Mouse (Mus musculus): ENCODE measurements around the gene Osbp. TPM values are rescaled to one million over a fixed set of nuclear protein-coding genes. Genes with fewer than 3 reads are reported as not detected.

Gene Osbp
- polyA plus RNA-seq, 1 experiment: 23.1 TPM

DNA sequence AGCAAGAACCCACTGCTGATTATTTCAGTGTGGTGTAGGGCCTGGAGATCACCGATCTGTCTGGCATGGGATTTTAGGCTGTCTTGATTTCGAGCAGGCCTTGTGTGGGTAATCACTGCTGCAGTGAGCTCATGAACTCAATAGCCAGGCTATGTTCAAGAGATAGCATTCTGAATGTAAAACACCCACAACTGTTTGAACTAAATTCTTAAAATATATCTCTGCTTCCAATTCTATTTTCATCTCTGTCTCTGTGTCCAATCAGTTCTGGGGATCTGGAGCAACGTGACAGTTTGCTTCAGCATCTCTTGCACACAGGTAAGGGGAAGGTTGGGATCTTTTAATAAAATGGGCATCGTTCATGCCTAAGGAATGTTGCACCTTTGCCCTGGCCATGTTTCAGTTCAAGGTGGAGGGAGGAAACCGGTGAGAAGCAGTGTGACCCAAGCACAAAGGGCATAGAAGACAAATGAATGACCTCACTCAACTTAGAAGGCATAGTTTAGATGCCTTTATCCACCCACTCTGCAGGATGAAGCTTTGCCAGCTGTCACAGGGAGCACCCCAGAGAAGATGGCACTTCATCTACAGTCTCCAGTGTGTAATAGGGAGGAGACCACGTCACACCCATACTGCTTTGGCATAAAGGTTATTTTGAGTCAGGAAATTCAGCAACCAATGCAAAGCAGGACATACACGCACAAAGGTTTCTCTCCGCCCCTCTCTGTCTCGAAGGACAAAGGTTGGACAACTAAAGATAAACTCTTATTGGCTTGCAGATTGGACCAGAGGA lies 38.7 kb downstream of the Osbp start:
- TF ChIP-seq REST (IDR thresholded peaks at IDR 0.05; ENCODE audit: insufficient read depth, insufficient read length) (no peak), CEBPB (IDR thresholded peaks at IDR 0.05; ENCODE audit: insufficient read depth, poor library complexity, severe bottlenecking) (no peak), MAX (IDR thresholded peaks at IDR 0.05; ENCODE audit: low read depth) (no peak), SRF (IDR thresholded peaks at IDR 0.05; ENCODE audit: control insufficient read depth, insufficient read length, low read depth) (no peak), E2F4 (IDR thresholded peaks at IDR 0.05; ENCODE audit: insufficient read depth) (no peak), USF1 (IDR thresholded peaks at IDR 0.05; ENCODE audit: low read depth) (no peak), POLR2A (IDR thresholded peaks at IDR 0.05; ENCODE audit: insufficient read length, low read depth) (no peak), POLR2AphosphoS2 (IDR thresholded peaks at IDR 0.05; ENCODE audit: insufficient read length, low read depth) (no peak), MYOG (IDR thresholded peaks at IDR 0.05; ENCODE audit: control insufficient read depth in 1 of 3, insufficient read depth in 1 of 3, insufficient read length in 2 of 3, low read depth in 2 of 3) (peak in 2 of 3 experiments; percentile 35 to 50), TCF3 (IDR thresholded peaks at IDR 0.05; ENCODE audit: insufficient read length, low read depth) (no peak), MYOD1 (IDR thresholded peaks at IDR 0.05; ENCODE audit: control insufficient read depth in 1 of 3, insufficient read length in 2 of 3, low read depth in 2 of 3) (peak; percentile 25 to 75 (median 54)), TCF12 (IDR thresholded peaks at IDR 0.05; ENCODE audit: insufficient read depth, poor library complexity, severe bottlenecking) (no peak)
- Histone ChIP-seq H3K4me3 (peak overlapping the region; percentile 40), H3K79me2 (ENCODE audit: control insufficient read depth, insufficient read depth) (no peaks in the 10 kb centered on the region), H3K4me2 (ENCODE audit: low read depth) (peak overlapping the region; percentile 80), H3K36me3 (ENCODE audit: control insufficient read depth, insufficient read depth) (no peaks in the 10 kb centered on the region), H3ac (ENCODE audit: control insufficient read depth, insufficient read length) (no peak overlapping the region), H3K27me3 (ENCODE audit: control insufficient read depth, insufficient read depth, insufficient read length) (no peaks in the 10 kb centered on the region)

DNA sequence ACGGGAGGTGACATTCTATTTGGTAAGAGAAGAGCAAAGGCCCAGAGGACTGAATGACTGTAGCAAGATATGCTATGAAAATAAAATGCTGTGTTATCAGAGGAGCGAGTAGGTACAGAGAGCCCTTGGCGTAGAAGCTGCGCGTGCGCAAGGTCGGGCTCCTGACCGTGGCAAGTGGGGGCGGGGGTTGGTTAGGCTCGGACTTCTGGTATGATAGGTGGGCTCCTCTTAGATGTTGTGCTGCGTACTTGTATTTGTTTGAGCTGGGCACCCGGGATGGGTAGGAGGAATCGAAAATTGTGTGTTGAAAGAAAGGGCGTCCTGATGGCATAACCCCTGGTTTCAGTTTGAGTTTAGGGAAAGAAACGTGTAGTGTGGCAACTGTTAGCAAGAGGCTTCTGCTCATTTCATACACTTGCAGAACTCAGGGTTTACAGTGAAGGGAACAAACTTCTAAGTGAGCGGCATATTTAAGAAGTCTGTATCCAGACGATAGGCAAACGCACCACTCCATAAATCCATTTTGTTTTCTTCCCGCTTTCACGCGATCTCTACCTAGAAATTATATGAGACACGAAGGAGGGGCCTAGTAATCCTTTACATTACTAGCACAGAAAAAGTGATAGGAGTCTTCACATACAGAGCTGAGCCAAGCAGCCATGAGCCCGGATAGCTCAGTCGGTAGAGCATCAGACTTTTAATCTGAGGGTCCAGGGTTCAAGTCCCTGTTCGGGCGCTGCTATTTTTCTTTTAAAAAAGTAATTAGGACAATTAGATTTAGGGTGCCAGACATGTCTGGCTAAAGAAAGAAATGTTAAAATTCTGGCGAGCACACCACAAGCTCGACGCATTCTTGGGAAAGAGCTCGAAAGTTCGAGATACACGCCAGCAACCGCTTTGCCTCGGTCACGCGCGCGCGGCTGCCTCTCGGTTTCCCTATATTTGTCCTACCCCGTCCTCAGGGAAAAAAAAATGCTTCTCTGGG lies 39.9 kb downstream of the Osbp start:
- TF ChIP-seq USF1 (IDR thresholded peaks at IDR 0.05; ENCODE audit: low read depth) (no peak), POLR2A (IDR thresholded peaks at IDR 0.05; ENCODE audit: insufficient read length, low read depth) (peak; percentile 46), POLR2AphosphoS2 (IDR thresholded peaks at IDR 0.05; ENCODE audit: insufficient read length, low read depth) (peak; percentile 53)
- Histone ChIP-seq H3K79me2 (ENCODE audit: control insufficient read depth, insufficient read depth) (no peaks in the 10 kb centered on the region), H3K36me3 (ENCODE audit: control insufficient read depth, insufficient read depth) (no peaks in the 10 kb centered on the region), H3ac (ENCODE audit: control insufficient read depth, insufficient read length) (no peak overlapping the region), H3K27me3 (ENCODE audit: control insufficient read depth, insufficient read depth, insufficient read length) (no peaks in the 10 kb centered on the region), H3K4me2 (ENCODE audit: low read depth) (peak overlapping the region; percentile 80), H3K4me3 (peak overlapping the region; percentile 40)

DNA sequence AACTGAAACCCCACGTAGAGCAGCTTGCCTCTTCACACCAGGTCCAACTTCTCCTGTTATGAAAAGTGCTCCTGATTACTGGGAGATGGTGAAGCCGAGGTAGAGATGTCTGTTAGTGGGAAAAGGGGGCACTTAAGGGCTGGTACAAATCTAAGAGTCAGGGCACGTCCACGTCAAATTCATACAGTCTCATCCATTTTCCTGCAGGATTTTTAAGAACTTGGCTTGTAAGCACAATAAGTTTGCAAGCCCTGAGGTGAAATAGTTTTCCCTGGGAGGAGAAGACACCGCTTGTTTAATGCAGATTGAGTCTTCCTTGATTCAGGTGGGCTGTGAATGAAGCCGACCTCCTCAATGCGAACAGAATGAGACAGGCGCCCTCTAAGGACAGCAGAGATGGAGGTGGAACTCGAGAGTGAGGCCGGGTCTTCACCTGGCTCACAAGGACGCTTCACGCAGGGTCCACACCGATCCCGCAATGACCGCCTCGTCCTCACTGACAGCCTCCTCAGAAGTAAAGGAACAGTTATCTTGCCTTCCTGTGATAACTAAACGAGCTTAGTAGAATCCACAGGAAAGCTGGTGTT lies 40.7 kb downstream of the Osbp start:
- no peak for TF ChIP-seq TCF3 (IDR thresholded peaks at IDR 0.05; ENCODE audit: insufficient read length, low read depth)
- no peak for TF ChIP-seq MYOG (IDR thresholded peaks at IDR 0.05; ENCODE audit: control insufficient read depth in 1 of 3, insufficient read depth in 1 of 3, insufficient read length in 2 of 3, low read depth in 2 of 3)
- no peak for TF ChIP-seq MYOD1 (IDR thresholded peaks at IDR 0.05; ENCODE audit: control insufficient read depth in 1 of 3, insufficient read length in 2 of 3, low read depth in 2 of 3)
- TF ChIP-seq MAX (IDR thresholded peaks at IDR 0.05; ENCODE audit: low read depth): no peak
- no peak for TF ChIP-seq REST (IDR thresholded peaks at IDR 0.05; ENCODE audit: insufficient read depth, insufficient read length)
- no peak for TF ChIP-seq POLR2AphosphoS2 (IDR thresholded peaks at IDR 0.05; ENCODE audit: insufficient read length, low read depth)
- no peak for TF ChIP-seq SRF (IDR thresholded peaks at IDR 0.05; ENCODE audit: control insufficient read depth, insufficient read length, low read depth)
- no peak for TF ChIP-seq TCF12 (IDR thresholded peaks at IDR 0.05; ENCODE audit: insufficient read depth, poor library complexity, severe bottlenecking)
- TF ChIP-seq CEBPB (IDR thresholded peaks at IDR 0.05; ENCODE audit: insufficient read depth, poor library complexity, severe bottlenecking): no peak
- no peak for TF ChIP-seq POLR2A (IDR thresholded peaks at IDR 0.05; ENCODE audit: insufficient read length, low read depth)
- no peak for TF ChIP-seq E2F4 (IDR thresholded peaks at IDR 0.05; ENCODE audit: insufficient read depth)
- TF ChIP-seq USF1 (IDR thresholded peaks at IDR 0.05; ENCODE audit: low read depth): no peak
- H3ac ChIP-seq (ENCODE audit: control insufficient read depth, insufficient read length): no peak overlapping the region

DNA sequence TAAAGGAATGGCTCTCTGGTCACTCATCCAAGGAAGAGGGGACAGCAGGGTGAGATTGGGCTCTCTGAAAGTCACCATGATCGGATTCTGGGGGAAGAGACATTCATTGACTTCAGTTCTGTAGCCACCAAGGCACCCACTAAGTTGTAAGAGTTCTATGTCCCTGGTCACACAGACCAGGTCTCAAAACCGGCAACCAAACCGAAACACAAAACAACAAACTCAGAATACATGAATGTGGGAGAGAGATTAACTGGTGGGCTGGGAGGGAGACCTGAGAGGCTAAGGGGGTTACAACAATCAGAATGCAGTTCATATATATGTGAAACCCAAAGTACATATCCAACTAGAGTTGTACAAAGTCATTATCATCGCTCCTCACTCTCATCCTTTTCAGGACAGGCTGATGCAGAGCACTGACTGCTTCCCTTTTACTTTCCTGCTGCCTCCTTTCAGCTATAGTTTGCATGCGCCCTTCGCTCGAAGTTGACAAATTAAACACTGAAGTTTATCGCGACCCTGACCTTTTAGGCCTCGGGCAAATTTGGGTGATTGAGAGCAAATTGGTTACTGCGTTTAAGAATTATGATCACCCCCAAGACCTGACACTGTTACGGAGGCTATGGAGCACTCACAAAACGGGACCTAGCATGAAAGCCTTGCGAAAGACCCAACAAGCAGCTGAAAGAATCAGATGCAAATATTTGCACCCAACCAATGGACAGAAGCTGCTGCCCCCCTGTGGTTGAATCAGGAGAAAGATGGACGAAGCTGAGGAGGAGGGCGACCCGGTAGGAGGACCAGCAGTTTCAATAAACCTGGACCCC lies 41.6 kb downstream of the Osbp start:
- Histone ChIP-seq H3ac (ENCODE audit: control insufficient read depth, insufficient read length) (no peak overlapping the region), H3K27me3 (ENCODE audit: control insufficient read depth, insufficient read depth, insufficient read length) (no peaks in the 10 kb centered on the region), H3K36me3 (ENCODE audit: control insufficient read depth, insufficient read depth) (no peaks in the 10 kb centered on the region), H3K4me3 (no peak overlapping the region), H3K4me2 (ENCODE audit: low read depth) (peak overlapping the region; percentile 64), H3K79me2 (ENCODE audit: control insufficient read depth, insufficient read depth) (no peaks in the 10 kb centered on the region)
- peak; percentile 64; the same call in 1 of the 2 replicates for TF ChIP-seq CEBPB (IDR thresholded peaks at IDR 0.05; ENCODE audit: insufficient read depth, poor library complexity, severe bottlenecking)
- TF ChIP-seq MYOD1 (IDR thresholded peaks at IDR 0.05; ENCODE audit: control insufficient read depth in 1 of 3, insufficient read length in 2 of 3, low read depth in 2 of 3): no peak
- TF ChIP-seq USF1 (IDR thresholded peaks at IDR 0.05; ENCODE audit: low read depth): no peak
- no peak for TF ChIP-seq E2F4 (IDR thresholded peaks at IDR 0.05; ENCODE audit: insufficient read depth)

More for the DNA sequence above, 40.7 kb downstream of the Osbp start:
- Histone ChIP-seq H3K36me3 (ENCODE audit: control insufficient read depth, insufficient read depth) (no peaks in the 10 kb centered on the region), H3K79me2 (ENCODE audit: control insufficient read depth, insufficient read depth) (no peaks in the 10 kb centered on the region), H3K4me3 (peak overlapping the region; percentile 40), H3K4me2 (ENCODE audit: low read depth) (peak overlapping the region; percentile 80), H3K27me3 (ENCODE audit: control insufficient read depth, insufficient read depth, insufficient read length) (no peaks in the 10 kb centered on the region)
